Mouse (Mus musculus): Measurements from ENCODE around the gene Slc24a3.

Gene Slc24a3

DNA sequence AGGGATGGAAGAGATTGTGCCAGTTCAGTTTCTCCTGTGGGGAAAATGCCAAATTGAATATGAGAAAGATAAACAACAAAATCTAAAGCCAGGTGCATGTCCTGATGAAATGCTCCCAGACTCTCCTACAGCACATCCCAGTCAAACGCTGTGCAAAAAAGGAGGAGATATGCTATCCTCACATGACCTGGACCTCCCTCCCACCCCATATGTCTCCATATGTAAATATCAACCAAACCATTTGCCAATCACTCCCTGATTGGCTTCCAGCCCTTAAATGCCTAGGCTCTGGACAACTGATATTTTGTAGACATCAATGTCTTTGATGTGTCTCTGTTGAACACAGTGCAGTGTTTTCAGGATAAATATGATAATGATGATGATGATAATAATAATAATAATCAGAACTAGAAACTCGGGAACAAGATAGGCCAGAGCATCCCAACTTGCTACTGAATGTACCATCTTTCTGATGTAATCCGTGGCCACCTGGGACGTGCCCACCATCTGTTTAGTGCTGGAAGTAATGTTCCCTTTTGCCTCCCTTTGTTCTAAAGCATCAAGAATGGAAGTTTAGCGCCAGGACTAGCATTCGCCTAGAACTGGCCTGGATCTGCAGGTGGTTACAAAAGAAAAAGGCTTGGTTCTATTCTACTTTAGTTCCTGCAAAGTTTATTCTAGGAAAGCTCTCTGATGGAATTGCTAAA, 190.8 kb downstream of the Slc24a3 start:
- no peak for DNase-seq (ENCODE audit: low spot score in 2 of 2)

DNA sequence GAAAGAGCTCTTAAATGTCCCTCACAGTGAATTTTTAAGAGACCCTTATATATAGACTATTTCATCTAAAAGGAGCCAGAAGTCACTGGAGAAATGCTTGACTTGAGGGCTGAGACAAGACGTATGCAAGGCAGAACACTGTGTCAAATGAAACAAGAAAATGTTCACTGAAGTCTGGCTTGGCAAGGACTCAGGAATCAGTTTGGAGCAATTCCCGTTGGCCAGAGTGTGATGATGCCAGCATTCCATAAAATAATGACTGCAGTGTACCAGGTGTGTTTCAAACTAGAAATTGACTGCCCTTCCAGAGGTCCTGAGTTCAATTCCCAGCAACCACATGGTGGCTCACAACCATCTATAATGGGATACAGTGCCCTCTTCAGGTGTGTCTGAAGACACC, 196.1 kb downstream of the Slc24a3 start:
- no peak for DNase-seq (ENCODE audit: low spot score in 2 of 2)

GRCm38 (mm10) chr2:145368701-145369100, 201.1 kb downstream of the Slc24a3 start:
- DNase-seq (ENCODE audit: low spot score in 2 of 2), result no peak

DNA sequence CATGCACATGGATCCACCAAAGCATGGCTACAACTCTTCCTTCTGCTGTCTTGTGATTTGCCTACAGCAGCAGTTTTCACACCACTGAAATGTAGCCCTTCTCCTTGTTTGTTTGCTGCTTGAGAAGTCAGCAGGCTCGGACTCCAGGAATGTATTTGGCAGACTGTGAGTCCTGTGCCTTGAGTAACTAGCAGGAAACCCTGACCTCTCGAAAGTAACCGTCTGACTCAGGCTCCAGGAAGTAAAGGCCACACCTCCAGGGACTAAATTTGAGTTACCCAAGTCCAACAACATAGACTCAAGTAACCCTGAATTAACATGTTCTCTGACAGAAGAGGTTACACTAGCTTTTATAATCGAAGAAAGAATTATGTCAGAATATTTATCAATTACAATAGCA, 203.2 kb downstream of the Slc24a3 start:
- no peak for DNase-seq (ENCODE audit: low spot score in 2 of 2)

DNA sequence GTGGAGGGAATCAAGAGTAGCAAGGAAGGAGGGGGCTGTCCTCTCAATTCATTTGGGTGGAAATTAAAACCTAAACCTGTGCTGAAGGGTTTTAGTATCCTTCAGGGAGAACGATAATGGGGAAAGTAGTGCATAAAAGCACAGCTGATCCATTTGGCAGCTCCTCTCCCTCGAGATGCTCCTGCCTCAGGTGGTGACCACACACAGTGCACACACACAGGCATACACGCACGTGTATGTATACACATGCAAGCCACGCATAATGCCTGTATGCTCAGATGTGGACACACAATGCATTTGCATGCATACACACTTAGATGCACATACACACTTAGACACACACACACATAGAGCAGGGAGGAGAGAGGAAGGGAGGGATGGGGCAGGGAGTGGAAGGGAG, 206.2 kb downstream of the Slc24a3 start:
- DNase-seq (ENCODE audit: low spot score in 2 of 2), result no peak

DNA sequence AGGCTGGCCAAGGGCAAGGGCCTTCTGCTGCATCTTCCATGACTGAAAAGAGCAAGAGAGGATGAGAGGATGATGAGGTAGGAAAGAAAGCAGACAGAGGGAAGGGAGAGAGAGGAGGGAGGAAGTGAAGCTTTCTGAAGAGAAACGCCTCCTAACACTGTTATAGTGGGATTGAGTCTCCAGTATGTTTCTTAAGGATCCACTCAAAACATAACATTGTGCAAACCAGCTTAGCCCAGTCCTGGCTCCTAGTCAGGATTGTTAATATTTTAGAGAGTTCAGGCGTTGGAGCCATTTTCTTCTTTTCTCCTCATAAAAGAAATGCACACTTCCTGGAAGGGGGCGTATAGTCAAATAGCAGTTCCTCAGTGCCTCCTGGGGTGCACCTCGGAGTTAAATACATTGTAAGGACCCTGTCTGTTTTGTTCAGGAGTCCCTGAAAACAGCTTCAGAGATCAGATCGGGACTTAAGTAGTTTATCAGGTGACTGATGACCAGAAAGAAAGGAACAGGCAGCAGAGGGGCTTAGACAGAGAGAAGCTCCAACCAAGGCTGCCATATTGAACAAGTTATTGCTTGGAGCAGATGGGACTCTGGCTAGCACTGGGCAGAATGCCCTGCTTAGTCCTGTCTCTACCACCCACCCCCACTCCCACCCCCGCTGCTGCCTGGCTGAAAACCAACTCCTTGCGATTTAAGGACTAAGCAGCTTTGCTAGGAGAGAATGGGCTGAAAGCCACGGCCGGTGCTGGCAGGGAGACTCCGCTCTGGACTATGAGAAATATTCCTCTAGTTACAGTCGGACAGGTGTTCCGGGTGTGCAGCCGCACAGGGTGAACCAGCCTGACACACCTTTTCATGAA, 215.6 kb downstream of the Slc24a3 start:
- DNase-seq (ENCODE audit: low spot score in 2 of 2), result no peak

DNA sequence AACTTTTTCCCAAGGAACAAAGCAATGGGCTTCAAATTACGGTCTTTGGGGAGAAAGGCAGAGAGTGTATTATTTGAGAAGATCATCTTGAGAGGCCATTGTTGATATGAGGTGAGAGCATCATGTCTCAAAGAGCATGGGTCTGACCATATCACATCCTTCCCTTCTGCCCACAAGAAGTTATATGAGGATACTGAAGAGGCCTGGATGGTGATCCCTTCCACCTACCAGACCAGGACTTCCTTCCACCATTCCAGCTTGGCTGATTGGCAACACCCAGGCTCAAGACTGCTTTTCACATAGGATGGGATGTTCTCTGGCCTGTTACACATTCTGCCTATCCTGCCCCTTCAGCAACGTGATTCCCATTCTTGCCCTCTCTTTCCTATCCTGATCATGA, 216.7 kb downstream of the Slc24a3 start:
- no peak for DNase-seq (ENCODE audit: low spot score in 2 of 2)

DNA sequence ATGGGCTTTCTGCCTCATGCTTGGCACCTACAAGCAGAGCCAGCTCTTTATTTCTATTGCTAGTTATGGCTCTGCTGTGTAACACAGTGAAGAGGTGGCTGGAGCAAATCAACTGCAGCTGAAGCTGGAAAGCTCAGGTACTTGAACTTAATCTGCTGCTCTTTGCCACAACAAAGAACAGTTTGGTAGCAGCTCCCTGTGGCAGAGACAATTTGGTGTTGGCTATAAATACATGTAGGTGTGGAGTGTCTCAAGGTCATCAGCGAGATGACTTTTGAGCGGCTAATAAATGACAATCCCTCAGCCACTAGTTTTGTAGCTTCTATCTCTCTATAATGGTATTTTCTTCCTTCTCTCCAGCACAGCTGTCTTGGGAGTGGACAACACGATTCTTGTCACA, 217.7 kb downstream of the Slc24a3 start:
- no peak for DNase-seq (ENCODE audit: low spot score in 2 of 2)

DNA sequence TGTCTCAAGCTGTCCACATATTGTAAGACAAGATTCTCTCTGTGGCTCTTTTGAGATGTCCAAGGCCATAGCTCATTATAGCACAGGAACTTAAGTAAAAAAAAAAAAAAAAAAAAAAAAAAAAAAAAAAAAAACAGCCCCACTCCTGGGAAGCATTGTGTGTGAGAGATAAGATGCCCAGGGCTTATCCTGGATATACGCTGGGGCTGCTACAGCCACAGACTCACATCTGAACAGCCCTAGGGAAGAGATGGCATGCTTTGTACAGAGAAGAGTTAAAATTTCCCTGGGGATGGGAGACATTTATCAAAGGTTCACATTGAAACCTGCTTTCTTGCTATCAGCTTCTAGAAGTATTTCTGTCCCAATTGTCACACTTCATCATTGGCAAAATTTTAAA, 218.2 kb downstream of the Slc24a3 start:
- no peak for DNase-seq (ENCODE audit: low spot score in 2 of 2)

DNA sequence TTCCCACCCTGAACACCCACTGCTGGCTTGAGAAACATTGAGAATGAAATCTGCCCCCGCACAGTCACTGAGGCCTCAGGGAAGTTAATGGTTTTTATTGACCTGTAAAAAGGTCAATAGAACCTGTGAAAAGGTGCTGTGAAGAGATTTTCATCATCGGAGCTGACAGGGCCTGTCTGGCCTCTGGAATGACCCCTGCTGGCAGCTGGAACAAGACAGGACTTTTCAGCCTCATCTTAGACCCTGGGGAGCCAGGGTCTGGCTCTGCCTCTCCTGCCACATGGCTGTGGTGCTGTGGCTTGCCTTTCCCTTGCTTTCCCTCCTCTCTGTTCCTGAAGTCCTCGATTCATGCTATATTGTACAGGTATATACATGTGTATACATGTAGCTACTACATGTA, 228.2 kb downstream of the Slc24a3 start:
- DNase-seq (ENCODE audit: low spot score in 2 of 2), result no peak

DNA sequence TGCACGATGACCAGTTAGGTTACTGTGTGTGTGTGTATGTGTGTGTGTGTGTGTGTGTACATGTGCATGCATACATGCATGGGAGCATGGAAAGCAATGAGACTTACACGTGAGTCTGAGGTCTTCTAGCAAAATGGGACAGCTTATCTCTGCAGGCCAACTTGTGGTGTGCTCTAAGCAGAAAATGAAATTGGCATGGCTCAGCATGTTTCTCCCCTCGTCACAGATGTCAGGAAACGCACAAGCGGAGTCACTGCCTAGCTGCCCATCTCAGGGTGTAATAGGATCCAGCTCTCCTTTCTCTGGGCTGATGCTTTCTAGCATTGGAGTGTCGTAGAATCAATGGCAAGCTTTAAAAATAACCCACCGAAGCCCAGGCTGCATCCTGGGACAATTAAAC, 229.0 kb downstream of the Slc24a3 start:
- DNase-seq (ENCODE audit: low spot score in 2 of 2), result no peak

DNA sequence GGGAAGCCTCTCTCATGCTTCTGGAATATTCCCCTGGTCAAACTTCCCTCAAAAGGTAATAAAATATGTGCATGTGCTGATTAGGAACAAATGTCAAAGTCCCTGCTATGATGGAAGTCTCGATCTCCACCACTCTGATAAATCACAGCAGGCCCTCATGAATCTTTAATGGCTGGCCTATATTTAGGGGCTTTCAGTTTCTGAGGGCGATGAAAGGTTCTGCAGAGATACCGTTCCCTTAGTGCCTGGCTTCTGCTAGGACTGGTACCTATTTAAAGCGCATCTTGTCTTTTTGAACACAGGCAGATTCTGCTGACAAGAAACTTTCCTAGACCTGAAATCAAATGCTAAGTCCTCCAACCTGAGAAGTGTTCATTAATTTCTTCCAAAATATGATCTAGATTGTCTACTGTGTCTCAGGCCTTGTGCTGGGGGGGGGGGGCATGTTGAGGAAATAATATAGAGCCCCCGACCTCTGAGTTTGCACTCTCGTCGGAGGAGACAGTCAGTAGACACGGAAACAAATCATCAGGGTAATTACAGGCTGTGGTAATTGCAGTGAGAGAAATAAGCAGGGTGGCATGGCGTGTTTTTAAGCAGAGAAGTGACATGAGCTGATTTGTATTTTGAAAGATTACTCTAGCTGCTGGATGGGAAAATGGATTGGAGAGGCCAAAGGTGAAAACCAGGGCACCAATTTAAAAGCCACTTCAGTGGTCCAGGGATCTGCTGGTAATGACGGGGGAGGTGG, 230.1 kb downstream of the Slc24a3 start:
- no peak for DNase-seq (ENCODE audit: low spot score in 2 of 2)

DNA sequence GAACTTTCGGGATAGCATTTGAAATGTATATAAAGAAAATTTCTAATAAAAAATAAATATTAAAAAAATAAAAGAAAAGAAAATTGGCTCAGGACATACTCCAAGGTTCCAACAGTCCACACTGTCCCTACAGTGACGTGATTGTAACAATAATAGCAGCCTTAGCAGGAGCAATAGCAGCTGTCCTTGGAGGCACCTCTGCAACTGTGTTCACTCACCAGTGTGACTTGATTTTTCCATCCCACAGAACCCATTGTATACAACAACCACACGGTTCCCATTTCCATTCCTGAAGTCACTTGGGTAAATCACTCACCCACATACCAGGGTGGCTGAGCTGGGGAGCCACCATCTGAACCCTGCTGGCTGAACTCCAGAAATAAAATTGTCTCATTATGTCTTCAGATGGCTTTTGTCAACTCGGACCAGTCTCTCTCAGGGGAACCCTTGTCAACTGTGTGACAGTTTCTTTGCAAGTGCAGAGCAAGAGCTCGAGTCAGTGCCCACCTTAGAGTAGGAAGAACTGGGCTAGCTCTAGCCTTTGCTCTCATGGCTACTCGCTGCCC, 233.8 kb downstream of the Slc24a3 start:
- no peak for DNase-seq (ENCODE audit: low spot score in 2 of 2)

GRCm38 (mm10) chr2:145401996-145402395, 234.4 kb downstream of the Slc24a3 start:
- DNase-seq (ENCODE audit: low spot score in 2 of 2), result no peak

DNA sequence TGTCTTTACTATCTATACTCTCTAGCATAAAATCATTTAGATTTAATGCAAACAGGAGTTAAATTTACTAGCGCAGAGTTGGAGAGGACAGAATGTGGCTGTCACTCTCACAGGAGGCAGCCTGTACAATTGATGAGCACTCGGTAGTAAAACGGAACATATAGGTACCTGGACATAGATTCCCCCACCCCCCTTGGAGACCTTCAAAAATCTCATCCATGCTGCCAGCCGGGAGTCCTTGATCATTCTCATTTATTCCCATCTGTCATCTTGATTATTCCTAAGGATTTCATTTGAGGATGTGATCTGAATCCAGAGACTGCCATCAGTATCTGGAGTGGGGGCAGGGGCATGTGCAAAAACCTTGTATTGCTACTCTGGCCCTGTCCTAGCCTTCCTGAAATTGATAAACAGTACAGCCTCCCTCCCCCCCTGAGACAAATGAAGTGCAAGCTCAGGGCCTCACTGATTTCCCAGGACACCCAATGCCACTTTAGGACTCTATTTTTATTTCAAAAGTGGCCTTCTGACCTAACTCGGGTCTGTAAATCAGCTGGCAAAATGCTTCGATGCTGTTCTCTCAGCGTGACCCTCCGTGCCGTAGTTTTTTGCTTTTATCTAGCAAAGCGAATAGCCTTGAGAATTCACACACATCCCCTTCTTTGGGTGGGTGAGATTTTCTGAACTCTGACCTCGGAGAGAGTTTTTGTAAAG, 237.4 kb downstream of the Slc24a3 start:
- DNase-seq (ENCODE audit: low spot score in 2 of 2), result no peak

DNA sequence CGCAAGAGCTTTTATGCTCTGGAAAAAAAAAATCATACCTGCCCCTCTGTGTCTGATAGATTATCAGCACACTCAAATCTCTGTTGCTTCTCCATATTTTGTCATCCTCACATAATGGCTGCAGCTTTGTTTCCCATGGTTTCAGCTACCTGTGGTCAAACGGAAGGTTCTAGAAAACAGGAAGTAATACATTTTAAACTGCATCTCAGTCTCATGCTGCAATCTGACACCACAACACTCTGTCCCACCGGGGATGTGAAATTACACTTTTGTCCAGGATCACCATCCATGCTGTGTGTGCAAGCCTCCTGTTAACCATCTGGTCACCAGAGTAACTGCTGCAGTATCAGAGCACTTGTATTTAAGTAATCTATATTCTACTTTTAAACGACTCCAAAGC, 238.2 kb downstream of the Slc24a3 start:
- DNase-seq (ENCODE audit: low spot score in 2 of 2), result no peak

DNA sequence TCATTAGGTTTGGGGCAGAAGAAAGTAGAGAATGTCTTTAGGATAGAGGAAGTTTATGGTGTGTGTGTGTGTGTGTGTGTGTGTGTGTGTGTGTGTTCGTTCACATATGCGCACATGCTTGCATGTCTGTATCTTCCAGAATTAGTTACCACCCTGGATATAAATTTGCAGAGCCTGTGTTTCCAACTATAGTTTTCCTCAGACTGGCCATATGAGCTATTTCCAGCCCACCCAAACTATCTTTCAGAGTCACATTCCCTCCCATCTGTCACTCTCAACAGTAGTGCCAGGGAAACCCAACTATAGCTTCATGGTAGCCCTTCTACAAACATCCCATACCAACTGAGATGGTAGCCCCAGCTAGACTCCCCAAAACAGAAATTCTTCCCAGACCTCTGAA, 250.2 kb downstream of the Slc24a3 start:
- no peak for DNase-seq (ENCODE audit: low spot score in 2 of 2)

DNA sequence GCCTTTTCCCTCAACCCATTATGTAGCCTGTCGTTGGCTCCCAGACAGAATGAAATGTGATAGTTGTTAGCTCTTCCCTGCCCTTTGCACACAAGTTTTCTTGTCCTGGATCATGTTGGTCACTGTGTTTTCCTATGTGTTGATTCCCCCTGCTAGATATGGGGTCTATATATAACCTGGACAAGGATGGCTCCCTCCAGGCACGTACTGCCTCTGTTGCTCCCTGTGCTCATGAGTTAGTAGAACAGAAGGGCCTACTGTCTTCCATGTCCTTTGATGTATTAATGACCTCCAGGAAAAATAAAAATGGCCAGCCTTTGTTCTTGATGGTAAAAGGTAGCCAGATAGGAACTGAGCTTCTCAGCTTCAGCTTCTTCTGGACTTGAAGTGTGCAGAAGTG, 251.5 kb downstream of the Slc24a3 start:
- DNase-seq (ENCODE audit: low spot score in 2 of 2), result no peak

- no peak for DNase-seq (ENCODE audit: low spot score in 2 of 2)
Observed at GRCm38 (mm10) chr2:145420967-145421888, 253.7 kb downstream of the Slc24a3 start.

GRCm38 (mm10) chr2:145421889-145422212, 254.3 kb downstream of the Slc24a3 start:
- DNase-seq (ENCODE audit: low spot score in 2 of 2), result no peak

GRCm38 (mm10) chr2:145429982-145430381, 262.4 kb downstream of the Slc24a3 start:
- no peak for DNase-seq (ENCODE audit: low spot score in 2 of 2)
